Mouse (Mus musculus) testis, adult 10 weeks (tissue): ENCODE measurements around the gene Gm21876. TPM values are rescaled to one million over a fixed set of nuclear protein-coding genes. Genes with fewer than 3 reads are reported as not detected.

ENCODE experiments used
- polyA plus RNA-seq: library from polyadenylated mRNA; stranded (reverse); fragments of 350-450 nt; fragmentation: Illumina TruSeq; extraction: RNeasy Lipid Tissue Mini Kit (QIAGEN cat#74804); gene quantifications from one replicate; pipeline ENCODE4 v1.2.3, GENCODE M21; 2014; ENCODE audit warnings: low read depth, low replicate concordance

Gm21876 gene
- polyA plus RNA-seq, result 28.4 TPM

GRCm38 (mm10) chrX:21175553-21175952 lies at the start of gene Gm21876:
Gm21876 (minus strand) TSS chrX:21175653.

Other genes starting within 250 kb of the Gm21876 start
- 0.21 TPM for gene Cfp, start 244.1 kb downstream of the Gm21876 start, polyA plus RNA-seq
- 2.1 TPM for gene Elk1, start 225.0 kb downstream of the Gm21876 start, polyA plus RNA-seq
- 6.1 TPM for gene Uxt, start 213.6 kb downstream of the Gm21876 start, polyA plus RNA-seq
- gene Zfp182, start 113.3 kb downstream of the Gm21876 start, polyA plus RNA-seq, result 6.3 TPM
- gene Spaca5, start 107.2 kb downstream of the Gm21876 start, polyA plus RNA-seq, result 32.3 TPM
- 1.8 TPM for gene Zfp300, start 86.1 kb downstream of the Gm21876 start, polyA plus RNA-seq
- 11.4 TPM for gene Ssxa1, start 59.8 kb downstream of the Gm21876 start, polyA plus RNA-seq